Mouse (Mus musculus) heart, embryonic 16.5 days (tissue): Measurements from ENCODE around the gene Gm42420. TPM values are rescaled to one million over a fixed set of nuclear protein-coding genes. Genes with fewer than 3 reads are reported as not detected.

Experiments used
- ATAC-seq: fragments of 200-750 bp; cut with Nextera tagmentation; replicated peaks from 2 replicates; pipeline ENCODE4 v1.8.0; 2017; ENCODE audit warnings: moderate number of reproducible peaks; ENCODE audit not compliant: insufficient read depth, low FRiP score; ENCODE audit errors: extremely low read depth
- H3K27ac ChIP-seq: fragments of 300-500 bp; sonication (generic); 2 replicates; pipeline ENCODE4 v1.5.1; 2014; ENCODE audit warnings: mild to moderate bottlenecking, low read length, control low read depth, moderate library complexity
- H3K27me3 ChIP-seq: fragments of 300-500 bp; sonication (generic); 2 replicates; pipeline ENCODE4 v1.6.1; 2014; ENCODE audit warnings: low read length, mixed read lengths; ENCODE audit not compliant: control insufficient read depth, insufficient read depth
- H3K36me3 ChIP-seq: fragments of 300-500 bp; sonication (generic); 2 replicates; pipeline ENCODE4 v1.6.1; 2014; ENCODE audit not compliant: control insufficient read depth, insufficient read depth
- H3K4me1 ChIP-seq: fragments of 300-500 bp; sonication (generic); 2 replicates; pipeline ENCODE4 v1.6.1; 2014; ENCODE audit warnings: low read length, mixed read lengths; ENCODE audit not compliant: control insufficient read depth, insufficient read depth
- H3K4me2 ChIP-seq: fragments of 300-500 bp; sonication (generic); 2 replicates; pipeline ENCODE4 v1.6.1; 2014; ENCODE audit warnings: low read depth, mild to moderate bottlenecking, control low read depth, low read length
- H3K4me3 ChIP-seq: fragments of 300-500 bp; sonication (generic); 2 replicates; pipeline ENCODE4 v1.5.1; 2014; ENCODE audit warnings: mild to moderate bottlenecking, control low read depth, low read length
- H3K9ac ChIP-seq: fragments of 300-500 bp; sonication (generic); 2 replicates; pipeline ENCODE4 v1.6.1; 2014; ENCODE audit warnings: low read length, control low read depth
- H3K9me3 ChIP-seq: fragments of 300-500 bp; sonication (generic); replicated peaks from 2 replicates; pipeline ENCODE4 v1.6.1; 2016; ENCODE audit warnings: low read length; ENCODE audit not compliant: control insufficient read depth
- WGBS: fragments of 180-500 bp; shearing (Covaris S2); extraction: QIAGEN DNeasy Blood & Tissue Kit; methylation state at CpG from one replicate; pipeline ENCODE4 v1.1.7; 2014; 5-methylcytosine and 5-hydroxymethylcytosine counted together
- polyA plus RNA-seq: library from polyadenylated mRNA; unstranded; fragments of >200 nt; fragmentation: Nextera tagmentation; extraction: Ambion mirVana; gene quantifications from 2 replicates; pipeline ENCODE4 v1.2.1, GENCODE M21; 2015

Gene Gm42420
- polyA plus RNA-seq, 1 experiment from 2014 or later: not detected

GRCm38 (mm10) chr6:39581087-39581784, 4.3 kb upstream of the Gm42420 start:
- no peak overlapping the region for H3K9ac ChIP-seq
- H3K9me3 ChIP-seq: no peaks in the 10 kb centered on the region
- H3K27me3 ChIP-seq: no peaks in the 10 kb centered on the region
- H3K4me1 ChIP-seq: no peaks in the 10 kb centered on the region
- H3K27ac ChIP-seq: no peak overlapping the region
- H3K4me3 ChIP-seq: no peak overlapping the region
- no peak overlapping the region for H3K4me2 ChIP-seq
- 77% methylated on average over 7 of the region's 7 CpGs for WGBS
- H3K36me3 ChIP-seq: 0 out of 2 replicates have a peak, but pooled peaks cover 14% of the 10 kb centered on the region
- ATAC-seq: no peak

DNA sequence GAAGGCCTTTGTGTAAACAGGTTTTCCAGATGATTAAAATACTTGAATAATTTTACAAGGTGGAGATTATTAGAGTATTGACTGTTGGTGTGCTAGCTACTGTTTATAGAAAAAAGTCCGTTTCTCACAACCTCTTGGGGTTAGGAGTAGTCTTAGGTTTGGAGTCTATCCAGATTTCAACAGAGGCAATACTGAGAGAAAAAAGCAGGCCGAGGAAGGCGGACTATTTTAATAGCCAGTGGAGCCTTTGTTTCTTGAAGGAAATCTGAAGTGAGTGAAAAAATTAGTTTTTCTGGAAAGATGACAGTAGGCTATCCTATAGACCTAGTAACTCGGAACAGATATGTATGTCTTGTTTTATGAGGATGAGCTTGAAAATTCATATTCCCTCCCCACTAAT, 5.9 kb downstream of the Gm42420 start:
- H3K4me1 ChIP-seq: peaks cover 15% of the 10 kb centered on the region
- no peak overlapping the region for H3K27ac ChIP-seq
- WGBS: 95% methylated on average over 4 of the region's 4 CpGs
- H3K9me3 ChIP-seq: 0 out of 2 replicates have a peak, but pooled peaks cover 3% of the 10 kb centered on the region
- no peak overlapping the region for H3K4me3 ChIP-seq
- H3K4me2 ChIP-seq: no peak overlapping the region
- H3K27me3 ChIP-seq: no peaks in the 10 kb centered on the region
- peaks cover 28% of the 10 kb centered on the region for H3K36me3 ChIP-seq
- no peak for ATAC-seq
- no peak overlapping the region for H3K9ac ChIP-seq

DNA sequence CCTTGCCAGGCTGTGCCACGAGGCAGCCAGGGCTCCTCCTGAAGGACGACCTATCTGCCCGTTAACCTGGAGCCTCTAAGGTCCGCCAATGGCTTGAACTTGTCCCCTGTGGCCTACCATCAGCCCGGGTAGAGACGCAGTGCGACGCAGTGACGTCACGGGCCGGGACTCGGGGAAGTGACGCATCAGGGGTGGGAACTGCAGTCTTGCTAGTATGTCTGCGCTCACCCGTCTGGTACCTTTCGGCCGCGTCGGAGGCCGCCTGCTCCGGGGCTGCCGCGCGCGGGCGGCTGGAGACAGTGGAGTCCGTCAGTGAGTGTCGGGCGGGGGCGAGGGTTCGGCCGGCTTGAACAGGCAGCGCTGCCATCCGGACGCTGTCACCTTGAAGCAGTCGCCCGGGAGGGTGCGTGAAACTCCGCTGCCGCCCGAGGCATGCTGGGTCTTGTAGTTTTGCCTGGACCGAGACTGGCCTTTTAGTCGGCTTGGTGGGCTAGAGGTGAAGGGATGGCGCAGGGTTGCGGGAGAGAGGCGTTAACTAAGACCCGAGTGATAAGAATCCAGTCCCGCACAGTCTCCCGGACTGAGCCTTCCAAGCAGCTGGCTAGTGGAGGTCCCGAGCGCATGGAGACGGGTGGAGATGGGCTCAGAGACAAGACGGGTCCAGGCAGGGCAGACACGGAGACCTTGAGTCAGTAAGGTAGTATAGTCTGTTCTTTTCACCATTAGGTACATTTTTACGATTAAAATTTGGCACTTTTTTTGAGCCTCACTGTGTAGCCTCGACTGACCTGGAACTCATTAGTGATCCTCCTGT, 7.1 kb downstream of the Gm42420 start, which contains the start of gene Ndufb2:
TSS of gene Ndufb2 (plus strand) at position 174 of the 814 bp plus-strand sequence.
- WGBS: under 1% methylated on average over 56 of the region's 56 CpGs
- Histone ChIP-seq H3K4me2 (peak within 1 kb of the TSS; percentile 69), H3K9me3 (0 out of 2 replicates have a peak, but pooled peaks cover 3% of the 10 kb centered on the region), H3K4me3 (peak within 1 kb of the TSS; percentile 86), H3K36me3 (peaks cover 22% of the 10 kb centered on the region), H3K27me3 (no peaks in the 10 kb centered on the region), H3K27ac (peak within 1 kb of the TSS; percentile 98), H3K9ac (peak within 1 kb of the TSS; percentile 97), H3K4me1 (peaks cover 15% of the 10 kb centered on the region)
- peak; percentile 99 for ATAC-seq

- H3K9me3 ChIP-seq: no peaks in the 10 kb centered on the region
- 92% methylated on average over 3 of the region's 3 CpGs for WGBS
- no peak for ATAC-seq
- H3K9ac ChIP-seq: no peak overlapping the region
- H3K4me3 ChIP-seq: no peak overlapping the region
- H3K4me2 ChIP-seq: no peak overlapping the region
- H3K36me3 ChIP-seq: peaks cover 38% of the 10 kb centered on the region
- peaks cover 4% of the 10 kb centered on the region for H3K4me1 ChIP-seq
- H3K27ac ChIP-seq: no peak overlapping the region
- H3K27me3 ChIP-seq: no peaks in the 10 kb centered on the region
Observed at GRCm38 (mm10) chr6:39600851-39601250, 15.3 kb downstream of the Gm42420 start.

GRCm38 (mm10) chr6:39601828-39602227, 16.3 kb downstream of the Gm42420 start:
- no peak for ATAC-seq
- Histone ChIP-seq H3K27me3 (no peaks in the 10 kb centered on the region), H3K4me1 (peaks cover 13% of the 10 kb centered on the region), H3K27ac (no peak overlapping the region), H3K36me3 (peaks cover 38% of the 10 kb centered on the region), H3K4me2 (no peak overlapping the region), H3K9ac (no peak overlapping the region), H3K4me3 (no peak overlapping the region), H3K9me3 (no peaks in the 10 kb centered on the region)
- 79% methylated on average over 3 of the region's 3 CpGs for WGBS

DNA sequence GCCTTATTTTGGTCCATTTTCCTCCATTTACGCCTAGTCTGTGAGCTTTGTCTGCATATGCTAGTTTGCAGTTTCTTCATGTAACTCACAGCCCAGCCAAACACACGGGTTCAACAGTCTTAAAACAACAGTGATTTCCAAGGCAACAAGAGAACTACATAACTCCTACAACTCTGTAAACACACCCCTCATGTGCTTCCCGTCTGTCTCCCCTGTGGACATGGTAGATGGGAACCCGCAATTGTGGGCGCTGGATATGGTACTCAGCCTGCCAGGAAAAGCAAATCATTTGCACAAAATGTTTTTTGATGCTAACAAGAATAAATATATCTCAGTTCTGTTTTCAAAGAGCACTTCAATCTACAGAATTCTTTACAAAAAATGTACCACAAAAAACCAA, 19.0 kb downstream of the Gm42420 start:
- no peak for ATAC-seq
- Histone ChIP-seq H3K27ac (no peak overlapping the region), H3K27me3 (no peaks in the 10 kb centered on the region), H3K4me3 (no peak overlapping the region), H3K4me1 (peaks cover 16% of the 10 kb centered on the region), H3K4me2 (no peak overlapping the region), H3K9ac (no peak overlapping the region), H3K9me3 (no peaks in the 10 kb centered on the region), H3K36me3 (peaks cover 19% of the 10 kb centered on the region)
- WGBS: 84% methylated on average over 5 of the region's 5 CpGs

- no peak for ATAC-seq
- H3K27ac ChIP-seq: peak overlapping the region; percentile 8; the same call in 1 of the 2 replicates
- no peaks in the 10 kb centered on the region for H3K27me3 ChIP-seq
- peaks cover 8% of the 10 kb centered on the region; the same call in 1 of the 2 replicates for H3K36me3 ChIP-seq
- H3K4me3 ChIP-seq: no peak overlapping the region
- peaks cover 16% of the 10 kb centered on the region for H3K4me1 ChIP-seq
- H3K9me3 ChIP-seq: no peaks in the 10 kb centered on the region
- 36% methylated on average over 6 of the region's 6 CpGs for WGBS
- peak overlapping the region; percentile 19; the same call in 1 of the 2 replicates for H3K4me2 ChIP-seq
- H3K9ac ChIP-seq: no peak overlapping the region
Observed at GRCm38 (mm10) chr6:39606056-39606455, 20.5 kb downstream of the Gm42420 start.

- Histone ChIP-seq H3K9ac (no peak overlapping the region), H3K4me1 (peaks cover 16% of the 10 kb centered on the region), H3K27ac (no peak overlapping the region), H3K4me3 (no peak overlapping the region), H3K9me3 (no peaks in the 10 kb centered on the region), H3K36me3 (peaks cover 8% of the 10 kb centered on the region; the same call in 1 of the 2 replicates), H3K4me2 (no peak overlapping the region), H3K27me3 (no peaks in the 10 kb centered on the region)
- ATAC-seq: no peak
- 36% methylated on average over 3 of the region's 3 CpGs for WGBS
Observed at GRCm38 (mm10) chr6:39606862-39607261, 21.3 kb downstream of the Gm42420 start.

DNA sequence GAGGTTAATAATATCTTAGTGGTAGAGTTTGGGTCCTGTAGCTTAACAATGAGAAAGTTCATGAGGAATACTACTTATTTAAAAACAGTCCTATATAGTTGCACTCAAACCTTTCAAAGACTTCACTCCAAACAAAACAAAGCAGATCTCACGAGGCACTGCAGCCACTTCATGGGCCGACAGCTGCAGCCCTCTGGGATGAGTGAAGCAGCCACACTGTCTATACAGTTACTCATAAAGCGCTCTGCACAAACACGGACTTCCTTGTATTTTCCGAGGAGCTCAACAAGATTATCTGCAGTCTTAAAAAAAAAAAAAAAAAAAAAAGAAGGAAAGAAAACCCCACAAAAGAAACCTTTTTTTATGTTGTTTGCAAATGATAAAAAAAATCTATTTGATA, 21.8 kb downstream of the Gm42420 start:
- WGBS: 42% methylated on average over 5 of the region's 5 CpGs
- H3K36me3 ChIP-seq: peaks cover 8% of the 10 kb centered on the region; the same call in 1 of the 2 replicates

More for the DNA sequence above, 21.8 kb downstream of the Gm42420 start:
- no peak overlapping the region for H3K27ac ChIP-seq
- H3K4me2 ChIP-seq: no peak overlapping the region
- H3K27me3 ChIP-seq: no peaks in the 10 kb centered on the region
- no peak for ATAC-seq
- H3K9ac ChIP-seq: no peak overlapping the region
- no peaks in the 10 kb centered on the region for H3K9me3 ChIP-seq
- peaks cover 16% of the 10 kb centered on the region for H3K4me1 ChIP-seq
- no peak overlapping the region for H3K4me3 ChIP-seq
